Mouse (Mus musculus) small intestine, adult 2 months (tissue): Measurements from ENCODE around the gene Ap2b1.

Source experiments
- CTCF ChIP-seq: fragments of 200-500 bp; IDR thresholded peaks from 2 replicates; pipeline ENCODE4 v1.5.1; 2012; ENCODE audit warnings: low read depth, mild to moderate bottlenecking, control low read depth, inconsistent platforms, low read length, moderate library complexity, mixed read lengths; ENCODE audit not compliant: insufficient replicate concordance, insufficient read length; ENCODE audit errors: extremely low read depth
- POLR2A ChIP-seq: fragments of 200-500 bp; IDR thresholded peaks from 2 replicates; pipeline ENCODE4 v1.6.1; 2012; ENCODE audit warnings: low read depth, mild to moderate bottlenecking, control low read depth, inconsistent platforms, low read length, moderate library complexity

DNA sequence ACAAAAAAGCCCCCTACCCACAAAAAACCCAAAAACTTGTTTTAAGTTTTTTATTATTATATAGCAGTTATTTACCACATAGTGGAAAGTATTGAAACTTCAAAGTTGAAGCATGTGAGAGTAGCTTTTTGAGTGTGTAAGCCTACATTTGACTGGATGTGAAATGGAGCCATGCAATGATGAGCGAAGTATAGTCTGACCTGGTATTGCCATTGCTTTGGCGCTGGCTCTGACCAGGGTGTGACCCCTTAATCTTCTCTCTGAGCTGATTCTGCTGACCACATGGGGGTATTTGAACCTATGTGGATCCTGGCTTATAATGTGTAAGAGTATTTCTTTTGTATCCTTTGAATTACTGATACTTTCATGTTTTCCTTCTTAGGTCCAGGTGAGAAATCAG is 4.7 kb upstream of the Ap2b1 start:
- TF ChIP-seq POLR2A (no peak), CTCF (no peak)
